Mouse (Mus musculus) cortical plate, adult 2 months (tissue): Measurements from ENCODE around the gene Mat1a.

Source experiments
- CTCF ChIP-seq: fragments of 200-500 bp; IDR thresholded peaks from 2 replicates; pipeline ENCODE4 v1.5.1; 2011; ENCODE audit warnings: mild to moderate bottlenecking, control low read depth, low read length; ENCODE audit not compliant: insufficient read depth; ENCODE audit errors: extremely low read depth
- POLR2A ChIP-seq: fragments of 200-500 bp; IDR thresholded peaks from 2 replicates; pipeline ENCODE4 v1.6.1; 2011; ENCODE audit warnings: mild to moderate bottlenecking, low read length, control low read depth; ENCODE audit not compliant: insufficient read depth; ENCODE audit errors: extremely low read depth

- TF ChIP-seq CTCF (no peak), POLR2A (no peak)
Measured at GRCm38 (mm10) chr14:41137006-41137405, 32.2 kb downstream of the Mat1a start.
